Mouse (Mus musculus) kidney, embryonic 16.5 days (tissue): ENCODE results near the gene Atp2a1. TPM values are rescaled to one million over a fixed set of nuclear protein-coding genes. Genes with fewer than 3 reads are reported as not detected.

ENCODE experiments used
- ATAC-seq: fragments of 200-750 bp; cut with Nextera tagmentation; 2 replicates; pipeline ENCODE4 v1.8.0; 2017; ENCODE audit warnings: moderate TSS enrichment; ENCODE audit not compliant: low FRiP score, low TSS enrichment
- H3K27ac ChIP-seq: fragments of 300-500 bp; sonication (generic); 2 replicates; pipeline ENCODE4 v1.5.1; 2014; ENCODE audit warnings: low read length
- H3K27me3 ChIP-seq: fragments of 300-500 bp; sonication (generic); 2 replicates; pipeline ENCODE4 v1.6.1; 2014; ENCODE audit warnings: low read length, control low read depth, mixed read lengths; ENCODE audit not compliant: insufficient read depth
- H3K36me3 ChIP-seq: fragments of 300-500 bp; sonication (generic); 2 replicates; pipeline ENCODE4 v1.6.1; 2014; ENCODE audit warnings: low read length, control low read depth, mixed read lengths; ENCODE audit not compliant: insufficient read depth
- H3K4me1 ChIP-seq: fragments of 300-500 bp; sonication (generic); 2 replicates; pipeline ENCODE4 v1.6.1; 2014; ENCODE audit warnings: low read length, control low read depth, mixed read lengths; ENCODE audit not compliant: insufficient read depth
- H3K4me2 ChIP-seq: fragments of 300-500 bp; sonication (generic); replicated peaks from 2 replicates; pipeline ENCODE4 v1.6.1; 2014; ENCODE audit warnings: low read depth, low read length
- H3K4me3 ChIP-seq: fragments of 300-500 bp; sonication (generic); 2 replicates; pipeline ENCODE4 v1.5.1; 2014; ENCODE audit warnings: mild to moderate bottlenecking, low read length
- H3K9ac ChIP-seq: fragments of 300-500 bp; sonication (generic); replicated peaks from 2 replicates; pipeline ENCODE4 v1.6.1; 2014; ENCODE audit warnings: low read length
- H3K9me3 ChIP-seq: fragments of 300-500 bp; sonication (generic); 2 replicates; pipeline ENCODE4 v1.6.1; 2016; ENCODE audit warnings: low read length, control low read depth
- WGBS: fragments of 180-500 bp; shearing (Covaris S2); extraction: QIAGEN DNeasy Blood & Tissue Kit; methylation state at CpG from one replicate; pipeline ENCODE4 v1.1.7; 2014; 5-methylcytosine and 5-hydroxymethylcytosine counted together
- polyA plus RNA-seq: library from polyadenylated mRNA; unstranded; fragments of >200 nt; fragmentation: Nextera tagmentation; extraction: Ambion mirVana; gene quantifications from 2 replicates; pipeline ENCODE4 v1.2.1, GENCODE M21; 2015

Atp2a1 gene
- polyA plus RNA-seq, 1 experiment from 2014 or later: 7.8 TPM

GRCm38 (mm10) chr7:126456382-126457266 is 6.3 kb downstream of the Atp2a1 start:
- no peaks in the 10 kb centered on the region for H3K36me3 ChIP-seq
- ATAC-seq: no peak
- no peak overlapping the region for H3K27ac ChIP-seq
- H3K9me3 ChIP-seq: no peaks in the 10 kb centered on the region
- H3K4me1 ChIP-seq: peaks cover 19% of the 10 kb centered on the region
- H3K9ac ChIP-seq: no peak overlapping the region
- WGBS: 93% methylated on average over 17 of the region's 17 CpGs
- no peaks in the 10 kb centered on the region for H3K27me3 ChIP-seq
- H3K4me3 ChIP-seq: no peak overlapping the region
- H3K4me2 ChIP-seq: no peak overlapping the region

- Histone ChIP-seq H3K4me3 (no peak overlapping the region), H3K4me1 (peaks cover 7% of the 10 kb centered on the region), H3K9ac (no peak overlapping the region), H3K4me2 (no peak overlapping the region), H3K36me3 (no peaks in the 10 kb centered on the region), H3K27me3 (no peaks in the 10 kb centered on the region), H3K27ac (no peak overlapping the region), H3K9me3 (no peaks in the 10 kb centered on the region)
- 73% methylated on average over 2 of the region's 2 CpGs for WGBS
- ATAC-seq: no peak
Observed at GRCm38 (mm10) chr7:126455242-126455641, 7.7 kb downstream of the Atp2a1 start.

- Histone ChIP-seq H3K27me3 (no peaks in the 10 kb centered on the region), H3K4me2 (no peak overlapping the region), H3K36me3 (no peaks in the 10 kb centered on the region), H3K4me3 (no peak overlapping the region), H3K27ac (no peak overlapping the region), H3K9ac (no peak overlapping the region), H3K4me1 (peaks cover 4% of the 10 kb centered on the region), H3K9me3 (no peaks in the 10 kb centered on the region)
- 17% methylated on average over 7 of the region's 7 CpGs for WGBS
- ATAC-seq: no peak
Observed at GRCm38 (mm10) chr7:126453861-126454260, 9.0 kb downstream of the Atp2a1 start.

- no peaks in the 10 kb centered on the region for H3K4me1 ChIP-seq
- WGBS: 86% methylated on average over 3 of the region's 3 CpGs
- ATAC-seq: no peak
Observed at GRCm38 (mm10) chr7:126452244-126452643, 10.7 kb downstream of the Atp2a1 start.

GRCm38 (mm10) chr7:126450641-126451040 is 12.3 kb downstream of the Atp2a1 start:
- no peak overlapping the region for H3K27ac ChIP-seq
- no peak overlapping the region for H3K4me2 ChIP-seq
- H3K9me3 ChIP-seq: no peaks in the 10 kb centered on the region
- H3K36me3 ChIP-seq: peaks cover 22% of the 10 kb centered on the region; the same call in 1 of the 2 replicates
- H3K4me3 ChIP-seq: no peak overlapping the region
- no peak overlapping the region for H3K9ac ChIP-seq
- WGBS: 85% methylated on average over 6 of the region's 6 CpGs
- ATAC-seq: no peak
- H3K4me1 ChIP-seq: no peaks in the 10 kb centered on the region
- H3K27me3 ChIP-seq: no peaks in the 10 kb centered on the region

More at GRCm38 (mm10) chr7:126452244-126452643, 10.7 kb downstream of the Atp2a1 start:
- Histone ChIP-seq H3K27me3 (no peaks in the 10 kb centered on the region), H3K4me2 (no peak overlapping the region), H3K27ac (no peak overlapping the region), H3K9ac (no peak overlapping the region), H3K36me3 (peaks cover 7% of the 10 kb centered on the region; the same call in 1 of the 2 replicates), H3K9me3 (no peaks in the 10 kb centered on the region), H3K4me3 (no peak overlapping the region)

GRCm38 (mm10) chr7:126449991-126450390 is 12.9 kb downstream of the Atp2a1 start:
- WGBS: 91% methylated on average over 18 of the region's 18 CpGs
- no peak overlapping the region for H3K4me2 ChIP-seq
- ATAC-seq: no peak
- H3K27ac ChIP-seq: no peak overlapping the region
- no peak overlapping the region for H3K9ac ChIP-seq
- H3K4me3 ChIP-seq: no peak overlapping the region
- no peaks in the 10 kb centered on the region for H3K9me3 ChIP-seq
- H3K4me1 ChIP-seq: no peaks in the 10 kb centered on the region
- peaks cover 28% of the 10 kb centered on the region for H3K36me3 ChIP-seq
- H3K27me3 ChIP-seq: no peaks in the 10 kb centered on the region

- H3K36me3 ChIP-seq: peaks cover 39% of the 10 kb centered on the region
- H3K4me2 ChIP-seq: no peak overlapping the region
- H3K27me3 ChIP-seq: no peaks in the 10 kb centered on the region
- no peak for ATAC-seq
- no peak overlapping the region for H3K9ac ChIP-seq
- no peaks in the 10 kb centered on the region for H3K4me1 ChIP-seq
- no peaks in the 10 kb centered on the region for H3K9me3 ChIP-seq
- WGBS: 89% methylated on average over 19 of the region's 19 CpGs
- H3K27ac ChIP-seq: no peak overlapping the region
- no peak overlapping the region for H3K4me3 ChIP-seq
Observed at GRCm38 (mm10) chr7:126448481-126448880, 14.4 kb downstream of the Atp2a1 start.

GRCm38 (mm10) chr7:126446217-126446616 is 16.7 kb downstream of the Atp2a1 start:
- Histone ChIP-seq H3K9me3 (no peaks in the 10 kb centered on the region), H3K36me3 (peaks cover 44% of the 10 kb centered on the region), H3K4me1 (no peaks in the 10 kb centered on the region), H3K27ac (no peak overlapping the region), H3K9ac (no peak overlapping the region), H3K4me2 (no peak overlapping the region), H3K4me3 (no peak overlapping the region), H3K27me3 (no peaks in the 10 kb centered on the region)
- WGBS: 95% methylated on average over 21 of the region's 21 CpGs
- ATAC-seq: no peak

- no peaks in the 10 kb centered on the region for H3K9me3 ChIP-seq
- peaks cover 48% of the 10 kb centered on the region for H3K36me3 ChIP-seq
- no peak overlapping the region for H3K4me2 ChIP-seq
- no peak overlapping the region for H3K9ac ChIP-seq
- no peaks in the 10 kb centered on the region for H3K27me3 ChIP-seq
- H3K27ac ChIP-seq: no peak overlapping the region
- no peak for ATAC-seq
- H3K4me3 ChIP-seq: no peak overlapping the region
- no peaks in the 10 kb centered on the region for H3K4me1 ChIP-seq
- 92% methylated on average over 15 of the region's 15 CpGs for WGBS
Observed at GRCm38 (mm10) chr7:126445104-126445815, 17.6 kb downstream of the Atp2a1 start.

- H3K4me1 ChIP-seq: no peaks in the 10 kb centered on the region
- no peaks in the 10 kb centered on the region for H3K9me3 ChIP-seq
- H3K27ac ChIP-seq: no peak overlapping the region
- H3K4me3 ChIP-seq: no peak overlapping the region
- H3K4me2 ChIP-seq: no peak overlapping the region
- H3K27me3 ChIP-seq: no peaks in the 10 kb centered on the region
- H3K36me3 ChIP-seq: peaks cover 52% of the 10 kb centered on the region
- no peak overlapping the region for H3K9ac ChIP-seq
- no peak; the same call in 1 of the 2 replicates for ATAC-seq
- 95% methylated on average over 9 of the region's 9 CpGs for WGBS
Observed at GRCm38 (mm10) chr7:126444536-126444935, 18.4 kb downstream of the Atp2a1 start.
